Mouse (Mus musculus) brain, embryonic 14.5 days (tissue): ENCODE data around the gene Bet1l.

ENCODE experiments used
- CTCF ChIP-seq: fragments of 200-500 bp; IDR thresholded peaks from 2 replicates; pipeline ENCODE4 v1.5.1; 2012; ENCODE audit warnings: inconsistent platforms, mild to moderate bottlenecking, moderate library complexity, borderline replicate concordance; ENCODE audit not compliant: insufficient read depth, insufficient read length; ENCODE audit errors: extremely low read depth
- POLR2A ChIP-seq: fragments of 200-500 bp; IDR thresholded peaks from 2 replicates; pipeline ENCODE4 v1.6.1; 2012; ENCODE audit warnings: mild to moderate bottlenecking, inconsistent platforms, borderline replicate concordance; ENCODE audit not compliant: poor library complexity, insufficient read depth, insufficient read length, severe bottlenecking; ENCODE audit errors: extremely low read depth

DNA sequence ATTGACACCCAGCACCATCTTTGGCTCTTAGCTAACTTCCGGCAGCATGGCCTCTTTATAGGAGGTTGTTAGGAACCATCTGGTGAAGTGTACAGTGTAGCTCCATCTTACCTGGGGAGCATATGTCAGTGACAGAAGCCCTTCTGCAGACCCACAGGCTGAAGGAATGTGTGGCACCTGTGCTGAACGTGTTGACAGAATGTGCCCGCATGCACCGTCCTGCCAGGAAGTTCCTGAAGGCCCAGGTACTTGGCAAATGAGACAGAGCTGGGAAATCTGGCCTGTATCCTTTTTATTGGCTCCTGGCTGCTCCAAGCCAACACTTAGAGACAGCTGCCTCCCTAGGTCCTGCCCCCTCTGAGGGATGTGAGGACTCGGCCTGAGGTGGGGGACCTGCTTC, 3.4 kb upstream of the Bet1l start:
- TF ChIP-seq POLR2A (no peak), CTCF (no peak)
